Mouse (Mus musculus) ES-E14 (cell line): ENCODE results near the gene Spag5.

Source experiments
- CHD2 ChIP-seq: IDR thresholded peaks from 2 replicates; pipeline ENCODE4 v1.6.1; 2014; ENCODE audit warnings: mild to moderate bottlenecking, low read depth, low read length, inconsistent platforms
- HCFC1 ChIP-seq: IDR thresholded peaks from 2 replicates; pipeline ENCODE4 v1.6.1; 2012; ENCODE audit warnings: low read length, inconsistent platforms, borderline replicate concordance; ENCODE audit not compliant: insufficient read depth
- ZC3H11A ChIP-seq: IDR thresholded peaks from 2 replicates; pipeline ENCODE4 v1.6.1; 2012; ENCODE audit warnings: low read depth, mild to moderate bottlenecking, inconsistent platforms, low read length, borderline replicate concordance
- ZNF384 ChIP-seq: IDR thresholded peaks from 2 replicates; pipeline ENCODE4 v1.6.1; 2012; ENCODE audit warnings: low read depth, low read length, inconsistent platforms

DNA sequence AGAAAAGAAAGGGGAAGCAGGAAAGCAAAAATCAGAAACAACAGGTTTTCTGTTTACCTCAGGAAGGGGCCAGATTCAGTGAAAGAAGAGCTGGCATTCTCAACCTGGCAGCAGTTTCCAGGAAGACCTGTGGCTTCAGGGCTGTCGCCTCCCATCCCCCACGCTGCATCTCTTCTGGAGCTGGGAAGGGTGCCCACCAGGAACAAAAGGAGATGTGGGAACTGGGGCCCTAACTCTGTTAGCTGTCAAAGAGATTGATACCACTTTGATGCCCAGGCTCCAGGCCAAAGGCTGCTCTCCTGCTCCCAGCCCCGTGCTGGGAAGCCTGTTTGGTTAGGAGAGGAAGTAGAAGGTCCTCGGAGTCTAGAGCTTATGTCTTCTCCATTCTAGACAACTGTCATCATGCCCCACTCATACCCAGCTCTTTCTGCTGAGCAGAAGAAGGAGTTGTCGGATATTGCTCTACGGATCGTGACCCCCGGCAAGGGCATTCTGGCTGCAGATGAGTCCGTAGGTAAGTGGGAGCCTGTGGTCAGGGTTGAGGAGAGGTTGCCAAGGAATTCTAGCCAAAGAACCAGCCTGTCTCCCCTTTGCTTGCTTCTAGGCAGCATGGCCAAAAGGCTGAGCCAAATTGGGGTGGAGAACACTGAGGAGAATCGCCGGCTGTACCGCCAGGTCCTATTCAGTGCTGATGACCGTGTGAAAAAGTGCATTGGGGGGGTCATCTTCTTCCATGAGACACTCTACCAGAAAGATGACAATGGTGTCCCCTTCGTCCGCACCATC is 22.9 kb downstream of the Spag5 start:
- TF ChIP-seq ZNF384, result no peak
- no peak for TF ChIP-seq HCFC1
- no peak for TF ChIP-seq ZC3H11A
- no peak for TF ChIP-seq CHD2
